Mouse (Mus musculus): ENCODE results near the gene Rc3h2.

- TF ChIP-seq EP300 (IDR thresholded peaks at IDR 0.05; ENCODE audit: low read depth) (no peak), CTCF (IDR thresholded peaks at IDR 0.05; ENCODE audit: low read depth) (no peak)
These were observed 89.4 kb downstream of the Rc3h2 start for GRCm38 (mm10) chr2:37333321-37333720.

Data from liver, postnatal 0 days (tissue).